Mouse (Mus musculus) lung, adult 2 months (tissue): ENCODE measurements around the gene Cers2.

Experiments
- CTCF ChIP-seq: fragments of 200-500 bp; IDR thresholded peaks from 2 replicates; pipeline ENCODE4 v1.5.1; 2011; ENCODE audit warnings: mild to moderate bottlenecking, low read length, control low read depth; ENCODE audit not compliant: insufficient read depth
- POLR2A ChIP-seq: fragments of 200-500 bp; IDR thresholded peaks from 2 replicates; pipeline ENCODE4 v1.6.1; 2011; ENCODE audit warnings: low read depth, mild to moderate bottlenecking, control low read depth, low read length, borderline replicate concordance; ENCODE audit errors: extremely low read depth

DNA sequence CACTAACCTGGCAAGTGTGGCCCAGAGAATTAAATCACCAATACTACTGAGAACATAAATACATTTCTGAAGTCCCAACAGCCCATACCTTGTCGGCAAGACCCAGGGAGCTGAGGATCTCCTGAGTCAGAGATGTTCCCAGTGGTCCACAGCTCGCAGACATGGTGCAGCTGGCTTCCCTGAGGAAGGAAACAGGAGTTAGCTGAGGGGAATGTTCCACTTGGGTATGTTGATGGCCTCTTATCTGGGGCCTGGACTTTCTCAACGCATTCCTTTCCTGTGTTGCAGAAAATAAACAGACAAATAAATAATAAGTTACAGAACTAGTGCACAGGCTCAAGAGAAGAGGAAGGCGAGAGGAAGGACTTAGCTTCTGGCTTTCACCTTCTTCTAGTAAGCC lies 8.3 kb upstream of the Cers2 start:
- TF ChIP-seq CTCF (no peak), POLR2A (no peak)
